Mouse (Mus musculus) gastrocnemius, postnatal 4 days (tissue): Measurements from ENCODE around the gene BC048403. TPM values are rescaled to one million over a fixed set of nuclear protein-coding genes. Genes with fewer than 3 reads are reported as not detected.
"Not testable (repeated sequence)": the region's sequence is repeated elsewhere in the genome, so short reads cannot be mapped to it uniquely, and the experiment has no call there.

Experiments
- DNase-seq, 2 experiments: peaks; one replicate each; pipeline ENCODE4 v3.0.0; 2021 to 2022; ENCODE audit warnings: low spot score in 2 of 2, mixed read lengths in 2 of 2
- total RNA-seq, 2 experiments: library from RNA; stranded (reverse); gene quantifications; 2 replicates each; pipeline ENCODE4 v1.2.3; 2021

BC048403 gene
- total RNA-seq, 2 experiments from 2014 or later: 3.0 to 3.5 TPM

GRCm38 (mm10) chr10:121755822-121756221, 16.1 kb downstream of the BC048403 start:
- no peak for DNase-seq

- no peak for DNase-seq
These were observed 16.9 kb downstream of the BC048403 start for GRCm38 (mm10) chr10:121756677-121757076.

- no peak for DNase-seq
These were observed 19.4 kb downstream of the BC048403 start for GRCm38 (mm10) chr10:121759095-121759494.

- DNase-seq: no peak
These were observed 22.4 kb downstream of the BC048403 start for GRCm38 (mm10) chr10:121762141-121762540.

- DNase-seq: no peak
These were observed 23.5 kb downstream of the BC048403 start for GRCm38 (mm10) chr10:121763191-121763590.

- DNase-seq: no peak
These were observed 24.9 kb downstream of the BC048403 start for GRCm38 (mm10) chr10:121764469-121765173.

- no peak for DNase-seq
These were observed 25.7 kb downstream of the BC048403 start for GRCm38 (mm10) chr10:121765174-121766057.

- DNase-seq: not testable (repeated sequence)
These were observed 27.6 kb downstream of the BC048403 start for GRCm38 (mm10) chr10:121767295-121767694.

- no peak for DNase-seq
These were observed 30.0 kb downstream of the BC048403 start for GRCm38 (mm10) chr10:121769711-121770110.

- no peak for DNase-seq
These were observed 31.2 kb downstream of the BC048403 start for GRCm38 (mm10) chr10:121770624-121771577.

GRCm38 (mm10) chr10:121773813-121774212, 34.1 kb downstream of the BC048403 start:
- DNase-seq: no peak

GRCm38 (mm10) chr10:121775990-121776389, 36.3 kb downstream of the BC048403 start:
- DNase-seq: no peak

- DNase-seq: no peak
These were observed 41.4 kb downstream of the BC048403 start for GRCm38 (mm10) chr10:121781159-121781558.

- DNase-seq: no peak
These were observed 48.8 kb downstream of the BC048403 start for GRCm38 (mm10) chr10:121788536-121788935.

GRCm38 (mm10) chr10:121790078-121790477, 50.3 kb downstream of the BC048403 start:
- DNase-seq: no peak

- DNase-seq: no peak
These were observed 52.9 kb downstream of the BC048403 start for GRCm38 (mm10) chr10:121792661-121793060.

- no peak for DNase-seq
These were observed 54.7 kb downstream of the BC048403 start for GRCm38 (mm10) chr10:121794486-121794885.

- no peak for DNase-seq
These were observed 56.5 kb downstream of the BC048403 start for GRCm38 (mm10) chr10:121796027-121796802.

- no peak for DNase-seq
These were observed 60.3 kb downstream of the BC048403 start for GRCm38 (mm10) chr10:121800041-121800440.
